Mouse (Mus musculus): ENCODE data around the gene C730034F03Rik.

- no peak for TF ChIP-seq CTCF (IDR thresholded peaks at IDR 0.05; ENCODE audit: control insufficient read depth, insufficient read depth, insufficient replicate concordance, low read depth, low read length)
- TF ChIP-seq POLR2A (IDR thresholded peaks at IDR 0.05; ENCODE audit: control insufficient read depth, low read depth, low read length): no peak
These were observed 3.7 kb upstream of the C730034F03Rik start, which contains the start of gene Cpt1b for GRCm38 (mm10) chr15:89425711-89426121.

Measured in testis, adult 2 months (tissue).